Mouse (Mus musculus) MEL (cell line): ENCODE measurements around the gene A630095N17Rik.

Experiments
- CTCF ChIP-seq, 3 experiments: IDR thresholded peaks in 2 of 3; conservative IDR thresholded peaks in 1 of 3; 2 replicates each; pipeline ENCODE4 v1.5.1; 2011 to 2012; ENCODE audit warnings: low read length in 3 of 3, low read depth in 2 of 3, mild to moderate bottlenecking in 2 of 3, improper control_type of control experiment in 1 of 3, inconsistent platforms in 1 of 3, mixed read lengths in 1 of 3, moderate library complexity in 1 of 3; ENCODE audit not compliant: control insufficient read depth in 1 of 3, insufficient read depth in 1 of 3, poor library complexity in 1 of 3, severe bottlenecking in 1 of 3
- E2F4 ChIP-seq: IDR thresholded peaks from 2 replicates; pipeline ENCODE4 v1.6.1; 2011; ENCODE audit warnings: low read depth, low read length, improper control_type of control experiment, borderline replicate concordance
- EP300 ChIP-seq, 2 experiments: IDR thresholded peaks; 2 replicates each; pipeline ENCODE4 v1.6.1; 2011; ENCODE audit warnings: improper control_type of control experiment in 2 of 2, low read length in 2 of 2, low read depth in 1 of 2, mild to moderate bottlenecking in 1 of 2
- GATA1 ChIP-seq: IDR thresholded peaks from 2 replicates; pipeline ENCODE4 v1.6.1; 2011; ENCODE audit warnings: low read depth, low read length, improper control_type of control experiment
- MXI1 ChIP-seq: IDR thresholded peaks from 2 replicates; pipeline ENCODE4 v1.6.1; 2011; ENCODE audit warnings: mild to moderate bottlenecking, low read depth, low read length, improper control_type of control experiment
- MYC ChIP-seq: IDR thresholded peaks from 2 replicates; pipeline ENCODE4 v1.6.1; 2011; ENCODE audit warnings: low read depth, mild to moderate bottlenecking, low read length, improper control_type of control experiment, moderate library complexity
- POLR2A ChIP-seq, 2 experiments: IDR thresholded peaks; 2 replicates each; pipeline ENCODE4 v1.6.1; 2011 to 2012; ENCODE audit warnings: low read length in 2 of 2, mild to moderate bottlenecking in 2 of 2, control low read depth in 1 of 2, improper control_type of control experiment in 1 of 2, low read depth in 1 of 2, moderate library complexity in 1 of 2; ENCODE audit not compliant: control insufficient read depth in 1 of 2, insufficient read depth in 1 of 2, poor library complexity in 1 of 2
- POLR2AphosphoS2 ChIP-seq: IDR thresholded peaks from 2 replicates; pipeline ENCODE4 v1.6.1; 2011; ENCODE audit warnings: low read length, improper control_type of control experiment
- RCOR1 ChIP-seq: IDR thresholded peaks from 2 replicates; pipeline ENCODE4 v1.6.1; 2012; ENCODE audit warnings: low read depth, mild to moderate bottlenecking, inconsistent platforms, low read length, improper control_type of control experiment
- TBP ChIP-seq: IDR thresholded peaks from 2 replicates; pipeline ENCODE4 v1.8.0; 2011; ENCODE audit warnings: low read depth, low read length, improper control_type of control experiment
- USF1 ChIP-seq: IDR thresholded peaks from 2 replicates; pipeline ENCODE4 v1.6.1; 2014; ENCODE audit warnings: low read depth, mild to moderate bottlenecking, inconsistent platforms, low read length, improper control_type of control experiment, moderate library complexity
- ZNF384 ChIP-seq: IDR thresholded peaks from 2 replicates; pipeline ENCODE4 v1.6.1; 2012; ENCODE audit warnings: low read depth, mild to moderate bottlenecking, inconsistent platforms, low read length, improper control_type of control experiment

DNA sequence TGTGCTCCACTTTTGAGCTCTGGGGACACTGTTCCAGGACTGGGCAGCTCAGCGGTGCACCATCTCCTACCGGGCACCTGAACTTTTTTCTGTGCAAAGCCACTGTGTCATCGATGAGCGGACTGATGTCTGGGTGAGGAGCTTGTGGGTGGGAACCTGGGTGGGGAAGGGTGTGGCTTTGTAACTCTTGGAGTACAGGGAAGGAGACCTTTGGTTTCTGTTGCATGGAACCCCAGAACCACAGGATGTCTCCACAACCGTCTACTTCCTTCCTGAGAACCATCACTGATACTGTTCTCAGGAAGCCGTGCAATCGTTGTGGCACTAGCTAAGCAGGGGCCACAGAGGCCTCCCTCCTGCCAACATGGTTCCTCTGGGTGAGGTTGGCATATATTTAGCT lies 18.8 kb downstream of the A630095N17Rik start:
- no peak for TF ChIP-seq POLR2A (IDR thresholded peaks at IDR 0.05; ENCODE audit: control insufficient read depth in 1 of 2, insufficient read depth in 1 of 2, low read depth in 1 of 2, low read length in 2 of 2, poor library complexity in 1 of 2)
- TF ChIP-seq CTCF (IDR thresholded peaks at IDR 0.05 in 2 of 3, conservative IDR thresholded peaks at IDR 0.05 in 1 of 3; ENCODE audit: control insufficient read depth in 1 of 3, insufficient read depth in 1 of 3, low read depth in 2 of 3, low read length in 3 of 3, poor library complexity in 1 of 3, severe bottlenecking in 1 of 3): no peak
- TF ChIP-seq RCOR1: peak; percentile 61
- no peak for TF ChIP-seq ZNF384
- no peak for TF ChIP-seq USF1
- no peak; the same call in 1 of the 2 replicates for TF ChIP-seq MXI1
- TF ChIP-seq MYC: no peak
- no peak for TF ChIP-seq POLR2AphosphoS2
- TF ChIP-seq EP300 (IDR thresholded peaks at IDR 0.05; ENCODE audit: low read depth in 1 of 2, low read length in 2 of 2): peak in 1 of 2 experiments; percentile 78; a peak in 3 of 4 replicates
- TF ChIP-seq E2F4: no peak
- TF ChIP-seq TBP: no peak
- no peak for TF ChIP-seq GATA1
